Mouse (Mus musculus): ENCODE measurements around the gene Dido1. TPM values are rescaled to one million over a fixed set of nuclear protein-coding genes. Genes with fewer than 3 reads are reported as not detected.
A peak's percentile ranks its signal among the peaks of the same experiment; 100 is the strongest.
"Not testable (repeated sequence)": the region's sequence is repeated elsewhere in the genome, so short reads cannot be mapped to it uniquely, and the experiment has no call there.

Gene Dido1
- total RNA-seq, 2 experiments from 2014 or later: 14.3 to 17.5 TPM

GRCm38 (mm10) chr2:180725856-180726629 lies 16.2 kb upstream of the Dido1 start:
- intact Hi-C loops (cut with DNase I): no loop called here

GRCm38 (mm10) chr2:180725414-180725778 lies 15.6 kb upstream of the Dido1 start:
- intact Hi-C loops (cut with DNase I): no loop called here

More at GRCm38 (mm10) chr2:180725856-180726629, 16.2 kb upstream of the Dido1 start:
- DNase-seq: no peak

GRCm38 (mm10) chr2:180724585-180725413 lies 15.0 kb upstream of the Dido1 start, which contains the start of gene Slc17a9:
TSS of gene Slc17a9 (plus strand) at chr2:180725263.
- intact Hi-C loops (cut with DNase I): no loop called here
- peak in 1 of 2 experiments; percentile 22 for DNase-seq

More at GRCm38 (mm10) chr2:180725414-180725778, 15.6 kb upstream of the Dido1 start:
- DNase-seq: no peak

GRCm38 (mm10) chr2:180723865-180724264 lies 14.1 kb upstream of the Dido1 start:
- intact Hi-C loops (cut with DNase I): no loop called here
- no peak for DNase-seq

GRCm38 (mm10) chr2:180722748-180723147 lies 12.9 kb upstream of the Dido1 start:
- DNase-seq; intact Hi-C loops (cut with DNase I): not testable (repeated sequence)

GRCm38 (mm10) chr2:180712037-180712689 lies 2.4 kb upstream of the Dido1 start:
- DNase-seq: no peak
- intact Hi-C loops (cut with DNase I): no loop called here

GRCm38 (mm10) chr2:180711527-180711926 lies 1.7 kb upstream of the Dido1 start:
- intact Hi-C loops (cut with DNase I): no loop called here
- DNase-seq: no peak

GRCm38 (mm10) chr2:180710276-180711155 lies 717 bp upstream of the Dido1 start:
- intact Hi-C loops (cut with DNase I): no loop called here
- no peak for DNase-seq

- intact Hi-C loops (cut with DNase I): no loop called here
Measured at GRCm38 (mm10) chr2:180709023-180709922, 526 bp downstream of the Dido1 start.

GRCm38 (mm10) chr2:180705975-180706374 lies 3.8 kb downstream of the Dido1 start:
- intact Hi-C loops (cut with DNase I): no loop called here
- DNase-seq: no peak

More at GRCm38 (mm10) chr2:180709023-180709922, 526 bp downstream of the Dido1 start:
- no peak for DNase-seq

GRCm38 (mm10) chr2:180705066-180705465 lies 4.7 kb downstream of the Dido1 start:
- DNase-seq: no peak
- intact Hi-C loops (cut with DNase I): no loop called here

GRCm38 (mm10) chr2:180704591-180704990 lies 5.2 kb downstream of the Dido1 start:
- intact Hi-C loops (cut with DNase I): no loop called here
- peak in 1 of 2 experiments; percentile 28 for DNase-seq

GRCm38 (mm10) chr2:180703645-180704359 lies 6.0 kb downstream of the Dido1 start:
- DNase-seq: no peak
- intact Hi-C loops (cut with DNase I): no loop called here

- no peak for DNase-seq
- intact Hi-C loops (cut with DNase I): no loop called here
Measured at GRCm38 (mm10) chr2:180703175-180703574, 6.6 kb downstream of the Dido1 start.

- intact Hi-C loops (cut with DNase I): no loop called here
Measured at GRCm38 (mm10) chr2:180702701-180703149, 7.1 kb downstream of the Dido1 start.

GRCm38 (mm10) chr2:180701767-180702621 lies 7.8 kb downstream of the Dido1 start:
- DNase-seq: peak; percentile 88
- intact Hi-C loops (cut with DNase I): no loop called here

More at GRCm38 (mm10) chr2:180702701-180703149, 7.1 kb downstream of the Dido1 start:
- no peak for DNase-seq

Data from gastrocnemius, postnatal 36 days (tissue).